Mouse (Mus musculus) adrenal gland, postnatal 25 days (tissue): Measurements from ENCODE around the gene Cyth4. TPM values are rescaled to one million over a fixed set of nuclear protein-coding genes. Genes with fewer than 3 reads are reported as not detected.

Experiments
- DNase-seq: peaks from one replicate; pipeline ENCODE4 v3.0.0; 2021; ENCODE audit warnings: mixed read lengths
- total RNA-seq: library from RNA; stranded (reverse); gene quantifications from 2 replicates; pipeline ENCODE4 v1.2.3, GENCODE M21; 2021

Gene Cyth4
- total RNA-seq, 1 experiment from 2014 or later = 7.6 TPM

- DNase-seq = peak; percentile 88
Measured at GRCm38 (mm10) chr15:78587050-78587994, 9.5 kb upstream of the Cyth4 start.

GRCm38 (mm10) chr15:78588049-78588448 lies 8.8 kb upstream of the Cyth4 start:
- no peak for DNase-seq

- no peak for DNase-seq
Measured at GRCm38 (mm10) chr15:78588900-78589299, 7.9 kb upstream of the Cyth4 start.

- DNase-seq = no peak
Measured at GRCm38 (mm10) chr15:78589936-78590335, 6.9 kb upstream of the Cyth4 start.

- no peak for DNase-seq
Measured at GRCm38 (mm10) chr15:78590785-78591184, 6.1 kb upstream of the Cyth4 start.

GRCm38 (mm10) chr15:78591680-78592451 lies 5.0 kb upstream of the Cyth4 start:
- DNase-seq = no peak

GRCm38 (mm10) chr15:78592452-78592968 lies 4.3 kb upstream of the Cyth4 start:
- no peak for DNase-seq

GRCm38 (mm10) chr15:78593896-78594425 lies 2.9 kb upstream of the Cyth4 start:
- no peak for DNase-seq

- no peak for DNase-seq
Measured at GRCm38 (mm10) chr15:78594831-78595230, 2.0 kb upstream of the Cyth4 start.

- DNase-seq = no peak
Measured at GRCm38 (mm10) chr15:78595468-78595867, 1.4 kb upstream of the Cyth4 start.

- DNase-seq = no peak
Measured at GRCm38 (mm10) chr15:78596504-78596903, 343 bp upstream of the Cyth4 start.

GRCm38 (mm10) chr15:78597729-78598128 lies 882 bp downstream of the Cyth4 start:
- peak; percentile 32 for DNase-seq

GRCm38 (mm10) chr15:78599124-78599523 lies 2.3 kb downstream of the Cyth4 start:
- DNase-seq = no peak

GRCm38 (mm10) chr15:78599529-78600193 lies 2.8 kb downstream of the Cyth4 start:
- DNase-seq = no peak

GRCm38 (mm10) chr15:78601180-78601579 lies 4.3 kb downstream of the Cyth4 start:
- no peak for DNase-seq

GRCm38 (mm10) chr15:78604255-78604654 lies 7.4 kb downstream of the Cyth4 start:
- DNase-seq = no peak

- no peak for DNase-seq
Measured at GRCm38 (mm10) chr15:78605371-78605791, 8.5 kb downstream of the Cyth4 start.

GRCm38 (mm10) chr15:78606059-78606458 lies 9.2 kb downstream of the Cyth4 start:
- peak; percentile 44 for DNase-seq

GRCm38 (mm10) chr15:78607463-78607862 lies 10.6 kb downstream of the Cyth4 start:
- no peak for DNase-seq

GRCm38 (mm10) chr15:78610705-78611462 lies 14.0 kb downstream of the Cyth4 start:
- peak; percentile 57 for DNase-seq

- DNase-seq = no peak
Measured at GRCm38 (mm10) chr15:78614536-78614935, 17.7 kb downstream of the Cyth4 start.
